Mouse (Mus musculus): Measurements from ENCODE around the gene Ropn1.
"Not testable (repeated sequence)": the region's sequence is repeated elsewhere in the genome, so short reads cannot be mapped to it uniquely, and the experiment has no call there.

Gene Ropn1

DNA sequence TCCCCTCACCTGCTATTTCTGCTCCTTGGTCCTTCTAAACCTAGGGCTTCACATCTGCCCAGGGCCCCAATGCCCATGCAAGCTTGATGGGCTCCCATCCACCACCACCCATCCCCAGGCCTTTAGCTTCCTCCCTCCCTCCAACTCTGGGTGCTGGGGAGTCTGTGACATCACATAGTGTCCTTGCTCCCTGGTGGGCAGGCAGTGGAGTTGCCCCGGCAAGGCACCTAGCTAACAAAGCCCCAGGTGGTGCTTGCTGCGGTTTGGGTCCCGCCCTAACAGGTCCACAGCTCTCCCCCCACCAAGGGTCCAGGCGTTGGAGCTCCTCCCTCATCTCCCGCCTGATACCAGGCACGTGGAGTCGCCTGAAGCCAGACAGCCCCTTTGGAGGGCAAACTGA is at the start of gene Ropn1:
Gene Ropn1 (plus strand): TSS at position 301 of the 400 bp plus-strand sequence.
- DNase-seq (ENCODE audit: low spot score in 2 of 2), result no peak

- DNase-seq (ENCODE audit: low spot score in 2 of 2), result no peak
These were observed 47.8 kb upstream of the Ropn1 start for GRCm38 (mm10) chr16:34601954-34602353.

DNA sequence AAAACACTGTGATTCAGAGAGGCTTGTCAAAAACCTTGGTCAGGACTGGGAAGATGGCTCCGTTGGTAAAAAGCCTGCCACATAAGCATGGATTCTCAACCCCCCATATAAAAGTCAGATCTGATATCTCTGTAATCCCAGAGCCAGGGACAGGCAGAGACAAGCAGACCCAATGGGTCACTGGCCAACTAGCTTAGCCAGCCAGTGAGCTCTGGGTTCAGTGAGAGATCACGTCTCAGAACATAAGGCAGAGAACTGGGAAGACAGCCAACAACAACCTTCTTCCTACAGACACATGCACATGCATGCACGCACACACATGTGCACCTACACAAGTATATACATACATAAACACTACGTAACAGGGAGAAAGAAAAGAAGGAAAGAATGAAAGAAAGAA is 46.6 kb upstream of the Ropn1 start:
- DNase-seq (ENCODE audit: low spot score in 2 of 2), result no peak

DNA sequence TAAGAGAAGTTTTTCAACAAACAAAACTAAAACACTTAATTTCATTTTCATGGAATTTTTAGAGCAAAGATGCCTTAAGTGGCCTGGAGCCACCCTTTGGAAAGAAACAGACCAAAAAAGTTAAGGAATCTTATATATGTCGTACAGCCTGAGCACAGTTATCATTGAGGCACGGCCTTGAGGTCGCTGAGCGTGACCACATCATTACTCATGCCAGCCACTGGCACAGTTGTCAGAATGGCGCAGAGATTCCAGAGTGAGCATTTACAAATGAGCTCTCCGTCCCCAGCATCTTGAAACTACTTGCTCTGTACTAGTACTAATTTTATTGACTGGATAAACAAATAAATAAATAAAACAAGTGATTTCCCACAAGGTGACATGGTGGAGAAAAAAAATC is 45.9 kb upstream of the Ropn1 start:
- no peak for DNase-seq (ENCODE audit: low spot score in 2 of 2)

DNA sequence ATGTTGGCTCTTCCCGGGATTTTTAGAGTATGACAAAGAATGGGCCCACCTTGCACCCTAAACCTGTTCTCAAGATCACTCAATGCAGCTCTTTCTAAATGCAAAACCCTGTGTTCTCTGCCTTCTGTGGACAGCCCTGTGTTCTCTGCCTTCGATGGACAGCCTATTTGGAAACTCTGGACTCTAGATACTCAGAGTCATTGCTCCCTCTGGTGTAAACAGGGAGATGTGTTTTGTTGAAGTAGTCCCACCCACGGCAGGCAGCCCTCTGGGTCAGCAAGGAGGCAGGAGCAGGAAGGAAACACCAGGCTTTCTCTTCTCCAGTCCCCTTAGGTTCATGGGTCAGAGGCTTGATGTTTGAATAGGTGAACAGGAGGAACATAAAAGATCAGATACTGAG is 44.0 kb upstream of the Ropn1 start:
- no peak for DNase-seq (ENCODE audit: low spot score in 2 of 2)

DNA sequence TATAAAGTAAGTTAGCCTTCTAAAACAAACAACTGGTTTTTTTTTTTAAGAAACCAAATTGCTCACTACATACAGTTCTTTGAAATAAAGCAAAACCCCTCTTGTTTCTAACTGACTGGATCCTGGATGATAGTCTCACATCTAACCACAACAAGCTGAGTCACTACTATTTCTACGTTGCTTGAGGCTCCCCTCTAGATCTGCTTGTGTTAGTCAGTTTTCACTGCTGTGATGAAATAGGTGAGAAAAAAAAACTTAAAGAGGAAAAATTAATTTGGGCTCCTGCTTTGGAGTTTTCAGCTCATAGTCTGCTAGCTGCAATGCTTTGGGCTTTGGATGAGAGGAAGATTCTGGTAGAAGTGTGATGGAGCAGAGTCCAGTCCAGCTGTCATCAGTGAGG is 39.6 kb upstream of the Ropn1 start:
- no peak for DNase-seq (ENCODE audit: low spot score in 2 of 2)

DNA sequence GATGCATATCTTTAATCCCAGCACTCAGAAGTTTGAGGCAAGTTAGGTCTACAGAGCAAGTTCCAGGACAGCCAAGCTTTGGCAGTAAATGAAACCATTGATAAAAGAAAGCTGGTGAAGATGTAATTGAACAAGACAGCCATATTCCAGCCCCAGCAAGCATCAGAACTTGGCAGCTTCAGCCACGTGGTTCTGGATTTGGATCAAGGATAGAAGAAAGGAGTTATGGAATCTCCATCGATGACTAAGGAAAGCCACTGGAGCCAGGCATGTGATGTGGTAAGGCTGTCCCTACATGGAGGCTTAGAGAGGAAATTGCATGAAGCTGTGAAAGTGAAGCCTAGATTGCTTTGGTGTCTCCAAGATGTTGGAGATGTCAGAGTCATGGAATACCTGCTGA is 35.7 kb upstream of the Ropn1 start:
- DNase-seq (ENCODE audit: low spot score in 2 of 2), result no peak

- no peak for DNase-seq (ENCODE audit: low spot score in 2 of 2)
These were observed 22.1 kb upstream of the Ropn1 start for GRCm38 (mm10) chr16:34627591-34627990.

- no peak for DNase-seq (ENCODE audit: low spot score in 2 of 2)
These were observed 21.3 kb upstream of the Ropn1 start for GRCm38 (mm10) chr16:34628397-34628796.

- no peak for DNase-seq (ENCODE audit: low spot score in 2 of 2)
These were observed 14.2 kb upstream of the Ropn1 start for GRCm38 (mm10) chr16:34635557-34635956.

GRCm38 (mm10) chr16:34643511-34644259 is 6.0 kb upstream of the Ropn1 start:
- no peak for DNase-seq (ENCODE audit: low spot score in 2 of 2)

DNA sequence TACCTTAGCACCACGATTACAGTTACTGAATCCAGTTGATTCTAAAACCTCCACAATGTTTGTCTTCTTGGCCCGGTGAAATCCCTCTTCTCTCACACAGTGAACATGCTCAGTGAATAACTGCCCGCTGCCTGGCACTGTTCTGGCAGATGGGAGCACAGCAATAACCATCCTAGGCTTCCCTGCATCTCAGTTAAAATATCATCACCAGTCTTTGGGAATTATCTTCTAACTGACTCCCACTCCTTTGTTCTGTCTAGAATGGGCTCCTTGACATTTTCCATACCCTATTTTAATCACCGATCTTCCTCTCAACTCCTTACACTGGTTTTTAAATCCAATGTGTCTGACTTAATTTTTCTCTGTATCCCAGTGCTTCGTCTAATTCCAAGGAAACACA is 3.3 kb downstream of the Ropn1 start:
- no peak for DNase-seq (ENCODE audit: low spot score in 2 of 2)

DNA sequence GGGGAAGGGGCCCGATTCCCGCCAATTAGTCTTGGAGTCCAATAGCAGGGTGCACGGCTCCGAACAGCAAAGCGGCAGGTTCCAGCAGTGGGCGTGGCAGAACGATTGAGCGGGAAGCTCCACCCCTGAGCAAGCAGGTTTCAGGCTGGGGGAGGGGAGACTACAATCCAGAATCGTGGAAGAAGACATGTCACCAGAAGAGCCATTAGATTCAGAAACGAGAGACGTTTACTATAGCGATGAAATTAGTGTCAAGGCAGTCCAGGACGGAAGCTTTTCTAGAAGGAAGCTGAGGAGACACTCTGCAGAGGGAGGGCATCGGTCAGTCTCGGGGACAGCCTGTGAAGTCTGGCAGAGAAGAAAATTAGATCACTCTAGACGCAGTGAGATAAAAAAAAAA is 7.8 kb downstream of the Ropn1 start:
- DNase-seq (ENCODE audit: low spot score in 2 of 2), result not testable (repeated sequence)

- DNase-seq (ENCODE audit: low spot score in 2 of 2), result no peak
These were observed 8.3 kb downstream of the Ropn1 start for GRCm38 (mm10) chr16:34657983-34658382.

DNA sequence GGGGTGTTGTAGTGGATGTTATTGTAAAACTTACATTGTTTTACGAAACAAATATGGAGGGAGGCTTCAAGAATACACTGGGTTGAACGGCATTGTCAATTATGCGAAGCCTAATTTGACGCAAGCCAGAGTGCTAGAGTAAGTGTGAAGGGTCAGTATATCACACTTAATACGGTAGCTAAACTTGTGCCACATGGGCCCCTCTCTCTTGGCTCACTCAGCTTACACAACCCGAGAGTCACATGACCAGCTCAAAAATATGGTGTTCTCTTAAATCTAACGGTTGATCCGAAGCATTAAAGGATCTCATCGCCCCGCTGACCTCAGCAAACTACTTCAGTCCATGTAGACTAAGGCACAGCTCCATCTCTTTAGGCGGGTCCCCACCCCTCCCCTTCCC is 8.7 kb downstream of the Ropn1 start:
- DNase-seq (ENCODE audit: low spot score in 2 of 2), result no peak

DNA sequence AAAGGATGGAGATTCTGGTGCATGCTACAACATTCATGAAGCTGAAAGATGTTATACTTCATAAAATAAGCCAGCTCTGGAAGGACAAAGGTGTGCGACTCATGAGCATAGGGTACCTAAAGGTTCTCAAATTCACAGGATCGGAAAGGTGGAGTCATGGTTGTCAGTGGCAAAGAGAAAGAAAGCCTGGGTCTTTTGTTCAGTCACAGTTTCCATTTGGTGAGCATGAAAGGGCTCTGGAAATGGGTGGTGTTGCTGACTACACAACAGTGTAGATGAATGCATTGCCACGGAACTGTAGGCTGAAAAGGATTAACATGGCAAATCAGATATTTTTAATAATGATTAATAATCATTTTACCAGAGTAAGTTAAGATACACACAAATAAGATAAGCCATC is 14.8 kb downstream of the Ropn1 start:
- DNase-seq (ENCODE audit: low spot score in 2 of 2), result no peak

DNA sequence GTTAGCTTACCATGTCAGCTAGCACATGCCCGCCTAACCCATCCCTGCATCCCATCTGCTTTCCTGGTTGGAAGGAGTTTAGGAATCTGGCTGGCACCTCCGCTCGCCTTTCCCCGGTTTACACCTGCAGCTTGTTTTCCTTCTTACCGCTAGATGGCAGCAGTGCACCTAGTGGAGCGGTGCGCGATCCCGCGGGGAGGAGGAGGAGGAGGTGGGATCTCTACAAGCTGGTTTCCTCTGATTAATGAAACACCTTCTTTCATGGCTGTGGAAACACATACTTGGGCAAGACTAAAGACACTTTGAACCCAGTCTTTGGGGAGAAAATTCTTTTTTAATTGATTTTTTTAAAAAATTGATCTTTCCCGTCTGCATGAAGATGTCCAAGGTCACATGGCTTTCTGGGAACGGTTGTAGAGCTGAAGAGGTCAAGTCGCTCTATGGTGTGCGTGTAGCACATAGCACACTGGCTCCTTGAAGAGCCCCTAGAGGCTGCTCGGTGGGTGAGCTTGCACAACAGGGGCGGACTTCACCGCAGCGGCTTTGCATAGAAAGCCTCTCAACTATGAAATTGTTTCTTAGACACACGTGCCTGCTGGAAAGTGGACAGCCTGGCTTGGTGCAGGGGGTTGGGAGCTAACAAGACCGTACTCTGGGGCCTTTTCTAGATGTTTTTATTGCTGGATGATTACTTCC is 17.5 kb downstream of the Ropn1 start:
- DNase-seq (ENCODE audit: low spot score in 2 of 2), result peak; percentile 45 to 74

- no peak for DNase-seq (ENCODE audit: low spot score in 2 of 2)
These were observed 18.6 kb downstream of the Ropn1 start for GRCm38 (mm10) chr16:34668341-34668740.

GRCm38 (mm10) chr16:34671966-34672365 is 22.2 kb downstream of the Ropn1 start:
- no peak for DNase-seq (ENCODE audit: low spot score in 2 of 2)

DNA sequence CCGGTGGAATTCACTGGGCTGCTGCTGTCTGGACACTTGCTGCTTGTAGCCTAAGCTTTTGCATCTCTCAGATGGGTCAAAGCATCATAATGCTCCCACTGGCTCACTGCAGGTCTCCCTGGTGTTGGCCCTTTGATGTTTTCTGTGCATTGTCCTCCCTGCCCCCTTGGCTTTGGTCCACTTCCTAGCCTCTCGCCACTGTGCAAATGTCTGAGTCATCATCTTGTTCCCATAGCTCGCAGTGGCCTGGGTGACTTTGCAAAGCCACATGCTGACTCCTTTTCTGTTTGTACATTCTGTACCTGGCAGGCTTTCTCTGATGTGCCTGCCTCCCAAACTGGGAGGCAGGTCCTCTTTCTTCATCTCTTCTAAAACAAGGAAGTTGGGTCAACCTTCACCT is 23.1 kb downstream of the Ropn1 start:
- no peak for DNase-seq (ENCODE audit: low spot score in 2 of 2)

DNA sequence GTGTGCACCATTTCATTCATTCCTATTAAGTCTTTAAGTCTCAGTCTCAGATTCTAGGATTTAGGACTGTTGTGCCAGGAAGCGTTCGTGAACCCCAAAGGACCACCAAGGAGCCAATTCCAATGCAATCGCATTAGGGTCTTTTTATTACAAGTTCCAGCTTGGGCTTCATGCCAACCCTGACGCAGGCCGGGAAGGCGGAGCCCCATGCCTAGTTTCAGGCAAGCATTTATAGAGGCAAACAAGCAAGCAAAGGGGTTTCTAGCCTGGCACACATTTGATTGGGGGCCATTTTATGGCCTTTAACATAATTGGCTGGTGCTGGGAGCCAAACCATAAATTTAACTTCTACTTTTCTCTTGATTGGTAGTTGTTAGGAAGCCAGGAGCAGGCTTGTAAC is 24.6 kb downstream of the Ropn1 start:
- no peak for DNase-seq (ENCODE audit: low spot score in 2 of 2)

DNA sequence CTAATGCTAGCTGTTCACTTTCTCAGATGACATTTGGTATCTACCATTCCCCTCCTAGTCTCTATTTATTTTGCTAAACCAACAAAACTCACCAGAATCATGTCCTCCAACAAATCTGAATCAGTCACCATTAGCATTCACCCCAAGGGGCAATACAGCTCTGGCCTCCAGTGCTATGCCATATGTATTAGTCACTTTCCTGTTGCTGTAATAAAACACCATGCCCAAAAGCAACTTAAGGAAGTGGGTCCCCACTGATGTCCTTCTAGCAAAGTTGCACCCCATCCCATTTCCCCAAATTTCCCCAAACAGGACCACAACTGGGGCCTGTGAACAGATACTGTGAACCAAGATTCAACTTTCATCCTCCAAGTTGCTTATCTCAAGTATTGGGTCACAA is 32.1 kb downstream of the Ropn1 start:
- DNase-seq (ENCODE audit: low spot score in 2 of 2), result no peak

GRCm38 (mm10) chr16:34689879-34690278 is 40.2 kb downstream of the Ropn1 start:
- DNase-seq (ENCODE audit: low spot score in 2 of 2), result no peak
